Mouse (Mus musculus) limb, embryonic 11.5 days (tissue): Measurements from ENCODE around the gene P4ha2. TPM values are rescaled to one million over a fixed set of nuclear protein-coding genes. Genes with fewer than 3 reads are reported as not detected.

Source experiments
- ATAC-seq: fragments of 200-750 bp; cut with Nextera tagmentation; 2 replicates; pipeline ENCODE4 v1.8.0; 2017; ENCODE audit warnings: low read depth; ENCODE audit not compliant: insufficient number of reproducible peaks, low FRiP score, low TSS enrichment
- DNase-seq: peaks from one replicate; pipeline ENCODE4 v3.0.0-alpha.2; 2015; ENCODE audit warnings: low spot score
- H3K27ac ChIP-seq: fragments of 300-500 bp; sonication (generic); replicated peaks from 2 replicates; pipeline ENCODE4 v1.5.1; 2014; ENCODE audit warnings: low read depth, mild to moderate bottlenecking, low read length
- H3K27me3 ChIP-seq: fragments of 300-500 bp; sonication (generic); 2 replicates; pipeline ENCODE4 v1.6.1; 2014; ENCODE audit warnings: mild to moderate bottlenecking, low read length, mixed read lengths; ENCODE audit not compliant: control insufficient read depth, insufficient read depth
- H3K36me3 ChIP-seq: fragments of 300-500 bp; sonication (generic); 2 replicates; pipeline ENCODE4 v1.6.1; 2014; ENCODE audit warnings: mild to moderate bottlenecking, low read length, moderate library complexity, mixed read lengths; ENCODE audit not compliant: control insufficient read depth, insufficient read depth
- H3K4me1 ChIP-seq: fragments of 300-500 bp; sonication (generic); 2 replicates; pipeline ENCODE4 v1.6.1; 2014; ENCODE audit warnings: low read length, mixed read lengths; ENCODE audit not compliant: control insufficient read depth, insufficient read depth
- H3K4me2 ChIP-seq: fragments of 300-500 bp; sonication (generic); 2 replicates; pipeline ENCODE4 v1.6.1; 2014; ENCODE audit warnings: low read depth, mild to moderate bottlenecking, moderate library complexity; ENCODE audit not compliant: severe bottlenecking
- H3K4me3 ChIP-seq: fragments of 300-500 bp; sonication (generic); 2 replicates; pipeline ENCODE4 v1.5.1; 2014; ENCODE audit warnings: low read depth, low read length
- H3K9ac ChIP-seq: fragments of 300-500 bp; sonication (generic); 2 replicates; pipeline ENCODE4 v1.6.1; 2014; ENCODE audit warnings: mild to moderate bottlenecking, low read length
- H3K9me3 ChIP-seq: fragments of 300-500 bp; sonication (generic); 2 replicates; pipeline ENCODE4 v1.6.1; 2016; ENCODE audit warnings: low read length; ENCODE audit not compliant: control insufficient read depth
- WGBS: fragments of 180-500 bp; shearing (Covaris S2); extraction: QIAGEN DNeasy Blood & Tissue Kit; methylation state at CpG from one replicate; pipeline ENCODE4 v1.1.7; 2014; 5-methylcytosine and 5-hydroxymethylcytosine counted together
- polyA plus RNA-seq: library from polyadenylated mRNA; unstranded; fragments of >200 nt; fragmentation: Nextera tagmentation; extraction: Ambion mirVana; gene quantifications from 2 replicates; pipeline ENCODE4 v1.2.1, GENCODE M21; 2014

P4ha2 gene
- polyA plus RNA-seq, 1 experiment from 2014 or later = 44.3 TPM

DNA sequence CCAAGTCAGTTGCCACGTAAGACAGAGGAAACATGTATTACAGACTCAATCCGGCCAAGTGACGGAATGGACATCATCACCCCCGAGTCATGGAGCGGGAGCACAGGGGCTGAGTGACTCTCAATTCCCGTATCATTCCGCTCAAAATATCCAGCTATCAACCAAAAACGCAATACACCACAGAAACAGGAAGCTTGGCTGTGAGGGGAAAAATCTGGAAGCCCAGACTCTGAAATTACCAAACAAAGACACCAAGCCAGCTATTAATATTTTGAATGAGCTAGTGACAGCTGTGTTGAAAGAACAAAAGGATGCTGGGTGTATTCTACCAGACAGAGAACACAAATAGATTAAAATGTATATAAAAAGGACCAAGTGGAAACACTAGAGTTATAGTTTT lies 57.7 kb downstream of the P4ha2 start:
- Histone ChIP-seq H3K9ac (no peak overlapping the region), H3K27me3 (no peaks in the 10 kb centered on the region), H3K4me2 (no peak overlapping the region), H3K4me1 (no peaks in the 10 kb centered on the region), H3K4me3 (no peak overlapping the region), H3K36me3 (no peaks in the 10 kb centered on the region), H3K9me3 (no peaks in the 10 kb centered on the region), H3K27ac (no peak overlapping the region)
- DNase-seq (no peak), ATAC-seq (no peak)
- 90% methylated on average over 8 of the region's 8 CpGs for WGBS

DNA sequence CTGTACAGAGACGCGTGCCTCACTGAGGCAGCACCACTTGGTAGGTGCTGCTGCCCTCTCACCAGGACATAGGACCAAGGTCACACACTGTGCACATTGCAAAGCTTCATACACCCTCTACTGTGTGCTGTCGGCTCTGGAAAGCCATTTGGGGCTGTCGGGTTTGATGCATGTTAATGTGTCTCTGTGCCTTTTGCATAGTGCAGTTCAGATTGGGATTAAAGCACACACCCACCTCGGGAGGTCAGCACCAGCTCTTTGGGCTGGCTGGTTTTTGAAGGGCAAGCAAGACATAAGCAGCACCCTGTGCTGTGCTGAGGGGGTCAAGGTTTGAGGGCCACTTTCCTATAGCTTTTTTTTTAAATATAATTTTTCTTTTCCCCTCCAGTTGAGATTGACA lies 60.5 kb downstream of the P4ha2 start:
- H3K4me3 ChIP-seq = no peak overlapping the region
- H3K4me2 ChIP-seq = no peak overlapping the region
- DNase-seq = no peak
- no peaks in the 10 kb centered on the region for H3K36me3 ChIP-seq
- no peak overlapping the region for H3K9ac ChIP-seq
- 0 out of 2 replicates have a peak, but pooled peaks cover 4% of the 10 kb centered on the region for H3K4me1 ChIP-seq
- no peak for ATAC-seq
- no peaks in the 10 kb centered on the region for H3K27me3 ChIP-seq
- no peak overlapping the region for H3K27ac ChIP-seq
- WGBS = 81% methylated on average over 5 of the region's 5 CpGs
- no peaks in the 10 kb centered on the region for H3K9me3 ChIP-seq

DNA sequence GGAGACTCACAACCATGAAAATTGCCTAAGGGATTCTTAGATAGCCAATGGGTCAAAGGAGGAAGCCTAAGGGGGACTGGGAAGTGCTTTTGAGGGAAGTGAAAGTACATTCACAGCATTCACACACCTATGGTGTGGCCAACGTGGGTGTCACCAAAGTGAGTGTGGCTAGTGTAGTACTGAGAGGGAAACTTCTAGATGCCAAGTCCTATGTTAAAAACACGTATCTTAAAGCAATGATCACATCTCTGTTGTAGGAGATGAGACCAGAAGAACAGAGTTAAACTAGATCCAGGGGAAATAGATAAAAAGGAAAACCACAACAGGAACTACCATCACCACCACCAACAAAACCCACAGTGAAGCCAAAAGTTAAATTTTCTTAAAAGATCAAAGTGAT lies 61.0 kb downstream of the P4ha2 start:
- no peak overlapping the region for H3K27ac ChIP-seq
- DNase-seq = no peak
- ATAC-seq = no peak
- H3K4me1 ChIP-seq = 0 out of 2 replicates have a peak, but pooled peaks cover 4% of the 10 kb centered on the region
- H3K9ac ChIP-seq = no peak overlapping the region
- WGBS = 62% methylated on average over 2 of the region's 2 CpGs
- H3K27me3 ChIP-seq = no peaks in the 10 kb centered on the region
- H3K9me3 ChIP-seq = no peaks in the 10 kb centered on the region
- no peak overlapping the region for H3K4me2 ChIP-seq
- H3K36me3 ChIP-seq = no peaks in the 10 kb centered on the region
- H3K4me3 ChIP-seq = no peak overlapping the region

DNA sequence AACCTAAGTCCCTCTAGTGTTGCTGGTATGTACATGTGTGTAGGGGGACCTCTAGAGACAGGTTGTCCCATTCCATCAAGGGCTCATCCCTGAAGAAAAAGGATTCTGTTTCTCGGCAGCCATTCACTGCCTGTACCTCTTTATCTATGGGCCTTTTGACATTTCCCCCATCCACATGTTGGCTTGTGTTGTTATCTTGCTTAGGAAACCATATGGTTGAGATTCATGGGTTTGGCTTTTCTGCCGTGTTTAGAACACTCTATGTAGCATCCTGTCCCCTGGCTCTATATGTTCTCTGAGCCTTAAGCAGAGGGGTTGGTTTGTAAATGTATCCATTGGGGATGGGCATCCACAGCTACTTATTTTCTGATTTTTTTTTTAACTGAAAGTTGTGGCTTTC lies 61.6 kb downstream of the P4ha2 start:
- Histone ChIP-seq H3K4me2 (no peak overlapping the region), H3K9me3 (no peaks in the 10 kb centered on the region), H3K36me3 (no peaks in the 10 kb centered on the region), H3K4me1 (0 out of 2 replicates have a peak, but pooled peaks cover 4% of the 10 kb centered on the region), H3K27ac (no peak overlapping the region), H3K9ac (no peak overlapping the region), H3K4me3 (no peak overlapping the region), H3K27me3 (no peaks in the 10 kb centered on the region)
- DNase-seq (no peak), ATAC-seq (no peak)
- WGBS = 89% methylated on average over 2 of the region's 2 CpGs

DNA sequence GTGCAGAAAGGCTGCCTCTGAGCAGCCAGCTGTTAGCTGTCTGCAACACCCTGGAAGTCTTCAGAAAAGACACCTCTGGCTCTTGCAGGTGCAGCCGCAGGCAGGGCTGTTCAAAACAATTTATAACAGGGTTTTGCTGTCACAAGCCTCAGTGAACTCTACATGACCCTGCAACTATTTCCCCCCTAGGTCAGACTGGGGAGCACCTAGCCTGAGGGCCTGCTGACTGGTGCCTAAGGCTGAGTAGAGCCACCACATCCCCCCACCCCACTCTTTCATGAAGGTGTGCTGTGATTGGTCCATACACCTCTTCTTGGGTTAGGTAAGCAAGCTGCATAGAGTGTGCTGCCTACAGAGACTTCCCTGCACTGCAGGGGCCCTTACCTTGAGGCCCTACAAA lies 63.1 kb downstream of the P4ha2 start:
- H3K9ac ChIP-seq = no peak overlapping the region
- WGBS = 9% methylated on average over 1 of the region's 1 CpGs
- H3K4me2 ChIP-seq = no peak overlapping the region
- ATAC-seq (0 out of 2 replicates have a peak, but pooled peaks have one; percentile 17), DNase-seq (peak; percentile 28)
- H3K36me3 ChIP-seq = no peaks in the 10 kb centered on the region
- H3K27ac ChIP-seq = no peak overlapping the region
- no peaks in the 10 kb centered on the region for H3K9me3 ChIP-seq
- H3K4me3 ChIP-seq = no peak overlapping the region
- H3K27me3 ChIP-seq = no peaks in the 10 kb centered on the region
- 0 out of 2 replicates have a peak, but pooled peaks cover 4% of the 10 kb centered on the region for H3K4me1 ChIP-seq

DNA sequence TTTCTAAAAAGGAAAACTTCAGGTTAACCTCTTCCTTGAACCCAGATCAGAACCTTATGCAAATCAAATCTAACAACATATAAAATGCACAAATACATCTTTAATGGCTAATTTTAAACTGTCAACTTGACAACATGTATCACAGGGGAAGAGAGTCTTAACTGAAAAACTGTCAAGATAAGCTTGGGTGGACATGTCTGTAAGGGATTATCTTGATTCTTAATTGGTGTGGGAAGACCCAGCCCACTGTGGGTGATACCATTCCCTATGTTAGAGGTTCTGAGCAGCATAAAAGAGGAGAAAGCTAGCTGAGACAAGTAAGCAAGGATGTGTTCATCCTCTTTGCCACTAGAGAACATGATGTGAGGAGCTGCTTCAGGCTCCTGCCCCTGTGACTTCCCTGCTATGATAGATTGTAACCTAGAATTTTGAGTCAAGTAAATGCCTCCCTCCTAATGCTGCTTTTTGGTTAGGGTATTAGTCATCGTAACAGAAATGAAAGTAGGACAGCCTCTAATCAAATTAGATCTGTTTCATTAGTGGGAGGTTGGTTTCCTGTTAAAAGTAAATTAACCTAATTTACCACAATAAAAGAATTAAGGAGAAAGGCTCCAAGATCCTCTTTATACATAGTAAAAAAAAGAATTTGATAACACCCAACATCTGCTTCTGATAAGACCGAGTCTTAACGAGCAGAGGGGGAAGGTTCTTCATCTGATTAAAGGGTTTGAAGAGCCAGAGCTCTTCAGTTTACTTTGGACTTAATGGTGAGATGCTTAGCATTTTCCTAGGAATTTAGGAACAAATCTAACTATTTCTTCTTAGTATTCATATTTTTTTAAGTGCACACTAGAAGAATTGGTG lies 69.8 kb downstream of the P4ha2 start:
- WGBS = 48% methylated on average over 3 of the region's 3 CpGs
- Histone ChIP-seq H3K9me3 (no peaks in the 10 kb centered on the region), H3K27me3 (no peaks in the 10 kb centered on the region), H3K9ac (no peak overlapping the region), H3K27ac (no peak overlapping the region), H3K4me1 (no peaks in the 10 kb centered on the region), H3K4me3 (no peak overlapping the region), H3K4me2 (no peak overlapping the region), H3K36me3 (no peaks in the 10 kb centered on the region)
- no peak for ATAC-seq
- no peak for DNase-seq

DNA sequence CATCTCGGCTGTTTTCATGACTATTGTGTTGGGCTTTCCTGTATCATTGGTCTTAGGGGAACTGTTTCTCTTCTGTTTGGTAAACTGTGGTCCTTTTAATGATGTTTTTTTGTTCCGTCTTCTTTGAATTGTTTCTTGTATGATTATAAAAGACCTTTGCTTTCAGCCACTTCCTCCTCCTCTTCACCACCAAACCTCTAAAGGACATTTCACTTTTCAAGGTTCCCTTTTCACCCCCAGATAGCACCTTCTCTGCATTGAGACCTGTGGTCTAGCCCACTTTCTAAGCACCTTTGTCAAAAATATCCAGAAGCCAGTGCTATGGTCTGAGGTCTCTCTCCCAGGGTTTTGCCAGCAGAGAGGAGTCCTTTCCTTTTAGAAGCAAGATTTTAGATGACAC lies 71.3 kb downstream of the P4ha2 start:
- Histone ChIP-seq H3K36me3 (no peaks in the 10 kb centered on the region), H3K9ac (no peak overlapping the region), H3K4me3 (no peak overlapping the region), H3K27me3 (no peaks in the 10 kb centered on the region), H3K27ac (no peak overlapping the region), H3K4me1 (no peaks in the 10 kb centered on the region), H3K4me2 (no peak overlapping the region), H3K9me3 (no peaks in the 10 kb centered on the region)
- DNase-seq (no peak), ATAC-seq (no peak)
- WGBS = 77% methylated on average over 2 of the region's 2 CpGs

DNA sequence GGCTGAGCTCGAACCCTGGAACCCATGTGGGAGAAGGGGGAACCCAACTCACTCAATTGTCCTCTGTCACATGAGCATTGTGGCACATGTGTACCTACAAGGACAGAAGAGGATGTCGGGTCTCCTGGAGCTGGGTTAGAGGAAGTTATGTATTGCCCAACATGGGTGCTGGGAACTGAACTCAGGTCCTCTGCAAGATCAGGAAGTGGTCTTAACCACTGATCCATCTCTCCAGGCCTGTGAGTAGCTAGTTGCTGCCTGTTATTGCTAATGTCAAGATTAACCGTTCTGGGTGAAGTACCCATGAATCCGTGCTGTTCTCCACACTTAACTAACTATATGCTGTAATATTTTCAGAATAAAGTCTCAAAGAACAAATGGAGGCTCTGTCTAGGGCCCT lies 74.3 kb downstream of the P4ha2 start:
- Histone ChIP-seq H3K4me1 (no peaks in the 10 kb centered on the region), H3K9ac (no peak overlapping the region), H3K4me3 (no peak overlapping the region), H3K27ac (no peak overlapping the region), H3K4me2 (no peak overlapping the region), H3K9me3 (no peaks in the 10 kb centered on the region), H3K27me3 (no peaks in the 10 kb centered on the region), H3K36me3 (no peaks in the 10 kb centered on the region)
- 93% methylated on average over 4 of the region's 4 CpGs for whole genome bisulfite sequencing
- DNase-seq = no peak
- no peak for ATAC-seq
